Mouse (Mus musculus) c-Kit-positive CD71-positive TER-119-negative erythroid progenitor cells, embryonic 14.5 days (primary cell): ENCODE measurements around the gene Zfp385a.

ENCODE experiments used
- DNase-seq: peaks from one replicate; pipeline ENCODE4 v3.0.0-alpha.2; 2013; ENCODE audit warnings: low read depth

The Zfp385a gene

DNA sequence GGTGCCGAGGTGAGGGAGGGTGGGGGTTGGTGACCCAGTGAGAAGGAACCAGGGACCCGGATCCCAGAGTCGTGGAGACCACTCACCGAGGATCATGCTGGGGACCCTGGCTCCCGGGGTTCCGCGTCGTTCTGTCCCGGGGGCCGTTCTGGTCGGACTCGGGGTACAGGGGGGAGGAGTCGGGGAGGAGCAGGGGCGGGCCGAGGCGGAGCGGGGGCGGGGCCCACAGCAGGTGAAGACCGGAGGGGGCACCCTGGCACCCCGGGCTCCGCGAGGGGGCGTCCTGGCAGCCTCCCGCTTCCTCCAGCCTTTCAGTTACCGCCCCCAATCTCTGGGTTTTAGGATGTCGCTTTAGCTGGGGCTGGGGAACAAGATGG is at the start of gene Zfp385a:
Gene Zfp385a, minus strand, starts transcription at position 133 of the 377 bp plus-strand sequence.
- DNase-seq, result no peak

DNA sequence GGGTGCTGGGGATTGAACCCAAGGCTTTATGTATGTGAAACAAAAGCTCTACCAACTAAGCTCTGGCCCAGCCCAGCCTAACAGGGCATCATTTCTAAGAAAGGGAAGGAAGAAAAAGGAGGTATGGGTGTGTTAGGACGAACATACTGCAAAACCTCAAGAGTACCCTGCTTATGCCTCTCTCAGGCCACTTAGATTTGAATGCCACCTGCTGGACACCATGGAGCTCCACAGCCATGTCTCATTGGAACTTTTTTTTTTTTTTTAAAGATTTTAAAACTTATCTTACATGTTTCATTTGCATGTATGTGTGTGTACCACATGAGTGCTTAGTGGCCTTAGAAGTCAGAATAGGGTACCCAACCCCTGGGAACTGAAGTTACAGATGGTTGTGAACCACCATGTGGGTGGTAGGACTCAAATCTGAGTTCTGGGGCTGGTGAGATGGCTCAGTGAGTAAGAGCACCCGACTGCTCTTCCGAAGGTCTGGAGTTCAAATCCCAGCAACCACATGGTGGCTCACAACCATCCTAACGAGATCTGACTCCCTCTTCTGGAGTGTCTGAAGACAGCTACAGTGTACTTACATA is 48.8 kb upstream of the Zfp385a start:
- DNase-seq, result no peak

DNA sequence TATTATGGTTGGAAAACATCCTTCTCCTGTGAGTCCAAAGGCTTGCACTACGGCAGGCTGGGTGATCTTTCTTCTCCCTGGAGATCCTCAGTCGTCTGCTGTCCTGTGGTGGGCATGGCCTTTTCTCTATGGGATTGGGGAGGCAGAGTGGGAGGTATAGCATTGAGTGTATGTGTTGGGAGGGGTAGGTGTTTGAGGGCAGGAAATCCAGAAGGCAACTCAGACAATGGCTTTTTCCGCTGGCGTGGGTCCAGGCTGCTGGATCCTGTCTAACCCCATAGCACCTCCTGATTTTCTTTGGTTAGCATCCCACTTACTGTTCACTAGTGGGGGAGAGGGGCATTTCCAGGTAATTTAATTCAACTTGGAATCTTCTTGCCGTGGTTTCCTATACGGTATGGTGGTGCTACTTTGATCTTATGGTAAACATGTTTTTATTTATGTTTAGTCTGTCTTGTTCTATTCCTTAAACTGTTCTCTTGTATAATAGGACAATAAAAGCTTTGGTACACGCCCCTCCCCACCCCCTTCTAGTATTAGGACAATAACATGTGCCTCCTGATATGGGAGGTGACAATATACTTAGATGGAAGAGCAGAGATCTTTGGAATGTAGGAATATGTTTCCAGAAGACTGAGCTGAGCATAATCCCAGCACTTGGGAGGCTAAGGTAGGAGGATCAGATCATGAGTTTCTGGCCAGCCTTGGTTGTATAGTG is 44.0 kb upstream of the Zfp385a start:
- no peak for DNase-seq

DNA sequence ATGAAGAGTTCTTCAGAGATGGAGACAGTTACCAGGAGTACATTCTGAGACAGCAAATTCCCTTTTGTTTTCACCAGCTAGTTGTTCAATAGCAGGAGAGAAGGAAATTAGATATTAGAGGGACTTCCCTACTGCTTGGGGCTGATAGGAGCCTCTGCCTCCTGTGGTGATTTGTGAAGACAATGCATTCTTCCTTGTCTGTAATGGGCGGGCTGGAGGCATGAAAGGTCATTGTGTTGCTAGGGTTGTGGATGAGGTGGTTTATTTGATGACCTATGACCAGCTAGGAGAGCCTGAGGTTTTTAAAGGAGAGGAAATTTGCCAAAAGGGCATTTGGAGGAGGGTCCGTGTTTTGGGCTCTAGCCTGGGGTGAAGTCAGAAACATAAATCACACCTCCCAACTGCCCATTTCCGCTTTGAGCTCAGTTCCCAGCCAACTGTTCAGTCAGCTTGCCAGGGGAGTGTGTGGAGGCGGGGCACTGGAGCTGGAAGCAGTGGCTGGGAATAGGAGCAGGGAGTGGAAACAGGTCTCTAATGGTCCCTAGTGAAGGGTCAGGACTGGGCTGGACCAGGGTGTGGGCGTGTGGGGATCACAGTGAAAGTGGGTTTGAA is 43.0 kb upstream of the Zfp385a start:
- DNase-seq, result no peak

DNA sequence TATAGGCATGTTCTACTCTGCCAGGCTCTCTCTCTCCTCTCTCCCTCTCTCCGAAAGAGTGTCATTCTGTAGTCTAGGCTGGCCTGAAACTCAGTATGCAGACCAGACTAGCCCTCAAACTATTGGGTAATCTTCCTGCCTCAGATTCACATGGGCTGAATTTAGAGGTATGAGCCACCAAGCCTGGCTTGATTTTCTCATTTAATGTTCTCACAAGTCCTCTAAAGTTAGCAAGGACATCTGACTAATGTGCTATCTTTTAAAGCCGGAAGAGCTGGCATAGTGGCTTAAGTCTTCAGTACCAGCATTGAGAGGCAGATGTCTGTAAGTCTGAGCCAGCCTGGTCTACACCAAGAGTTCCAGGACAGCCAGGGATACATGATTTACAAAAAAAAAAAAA is 42.2 kb upstream of the Zfp385a start:
- DNase-seq, result no peak

DNA sequence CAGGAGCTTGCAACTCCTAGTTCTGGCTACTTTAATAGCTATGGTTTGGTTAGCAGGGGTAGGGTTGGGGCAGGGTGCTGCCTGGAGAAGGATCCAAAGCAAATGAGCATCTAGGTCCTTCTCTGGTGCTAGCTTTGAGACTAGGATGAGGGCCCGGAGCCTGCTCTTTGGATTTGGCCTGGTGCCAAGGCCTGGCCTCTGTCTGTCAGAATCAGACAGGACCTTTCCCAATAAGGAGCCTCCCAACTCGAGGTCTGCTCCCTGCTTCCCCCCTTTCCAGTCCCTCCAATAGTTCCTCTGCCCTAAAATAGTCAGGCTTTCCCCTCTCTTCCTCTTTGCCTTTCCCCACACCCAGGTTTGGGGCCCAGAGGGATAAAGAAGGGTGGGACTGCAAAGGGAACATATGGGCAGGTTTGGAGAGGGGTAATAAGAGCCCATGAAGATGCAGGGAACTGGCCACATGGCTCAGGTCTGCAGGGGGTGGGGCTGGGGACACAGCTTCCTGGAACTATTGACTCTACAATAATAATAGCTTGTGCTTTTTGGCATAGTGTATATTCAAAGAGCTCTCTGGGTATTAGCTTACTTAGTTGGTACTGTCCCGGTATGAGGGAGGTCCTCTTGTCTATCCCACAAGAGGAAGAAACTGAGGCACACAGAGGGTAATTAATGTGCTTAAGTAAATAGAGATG is 38.9 kb upstream of the Zfp385a start:
- DNase-seq, result no peak

DNA sequence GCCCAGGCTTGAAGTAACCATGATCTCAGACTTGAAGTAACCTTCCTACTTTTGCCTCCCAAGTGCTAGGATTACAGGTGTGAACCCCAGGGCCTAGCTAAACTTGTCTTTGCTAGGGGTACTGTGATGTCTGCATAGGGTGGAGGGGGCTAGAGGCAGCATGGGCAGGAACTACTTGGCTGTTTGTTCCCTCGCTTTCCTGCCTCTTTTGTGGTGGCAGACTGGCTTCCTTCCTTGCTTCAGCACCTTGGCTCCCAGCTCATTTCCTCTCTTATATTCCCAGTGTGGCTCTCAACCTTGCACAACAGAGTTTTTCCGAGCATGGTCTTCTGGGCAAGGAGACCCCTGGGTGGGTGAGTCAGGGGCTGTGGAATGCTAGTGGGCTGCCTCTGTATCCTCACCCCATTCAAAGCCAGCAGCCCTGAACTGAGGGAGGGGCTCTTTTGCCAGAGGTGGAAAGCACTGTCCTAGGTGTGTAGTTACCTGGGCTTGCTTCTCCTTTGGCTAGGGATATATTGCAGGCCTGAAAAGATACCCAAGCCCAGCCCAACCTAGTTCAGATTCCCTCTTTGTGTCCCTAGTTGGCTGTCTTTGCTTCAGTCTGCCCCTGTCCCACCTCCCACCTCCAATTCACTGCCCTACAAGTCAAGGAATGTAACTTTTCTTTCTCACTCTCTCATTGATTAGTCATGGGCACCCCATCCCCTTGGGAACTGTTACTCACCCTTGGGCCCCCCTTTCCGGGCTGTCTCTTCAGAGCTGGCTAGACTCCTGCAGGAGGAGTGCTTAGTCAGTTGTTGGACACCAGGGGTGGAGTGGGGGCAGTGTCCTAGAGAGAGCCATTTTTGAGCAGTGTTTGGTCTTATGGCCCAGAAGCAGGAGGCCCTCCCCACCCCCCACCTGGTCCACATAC is 38.1 kb upstream of the Zfp385a start:
- DNase-seq, result no peak

DNA sequence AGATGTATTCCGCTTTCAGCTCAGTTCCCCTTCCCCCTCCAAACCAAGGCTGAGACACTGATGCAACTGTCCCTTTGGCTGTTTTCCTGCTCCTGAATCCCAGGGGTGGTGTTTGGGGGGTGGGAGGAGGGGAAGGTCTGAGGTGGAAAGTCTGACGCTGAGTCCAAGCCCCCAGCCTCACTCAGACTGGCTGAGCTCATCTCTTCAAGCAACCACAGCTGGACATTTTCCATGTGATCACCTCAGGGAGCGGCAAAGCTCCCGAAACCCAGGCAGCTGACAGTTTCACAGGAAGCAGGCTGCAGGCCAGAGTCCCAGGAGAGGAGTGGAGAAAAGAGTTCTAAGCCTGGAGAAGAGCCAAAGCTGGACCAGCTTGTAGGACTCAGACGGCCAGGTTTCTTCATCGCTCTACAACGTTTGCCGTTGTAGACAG is 37.0 kb upstream of the Zfp385a start:
- DNase-seq, result no peak

DNA sequence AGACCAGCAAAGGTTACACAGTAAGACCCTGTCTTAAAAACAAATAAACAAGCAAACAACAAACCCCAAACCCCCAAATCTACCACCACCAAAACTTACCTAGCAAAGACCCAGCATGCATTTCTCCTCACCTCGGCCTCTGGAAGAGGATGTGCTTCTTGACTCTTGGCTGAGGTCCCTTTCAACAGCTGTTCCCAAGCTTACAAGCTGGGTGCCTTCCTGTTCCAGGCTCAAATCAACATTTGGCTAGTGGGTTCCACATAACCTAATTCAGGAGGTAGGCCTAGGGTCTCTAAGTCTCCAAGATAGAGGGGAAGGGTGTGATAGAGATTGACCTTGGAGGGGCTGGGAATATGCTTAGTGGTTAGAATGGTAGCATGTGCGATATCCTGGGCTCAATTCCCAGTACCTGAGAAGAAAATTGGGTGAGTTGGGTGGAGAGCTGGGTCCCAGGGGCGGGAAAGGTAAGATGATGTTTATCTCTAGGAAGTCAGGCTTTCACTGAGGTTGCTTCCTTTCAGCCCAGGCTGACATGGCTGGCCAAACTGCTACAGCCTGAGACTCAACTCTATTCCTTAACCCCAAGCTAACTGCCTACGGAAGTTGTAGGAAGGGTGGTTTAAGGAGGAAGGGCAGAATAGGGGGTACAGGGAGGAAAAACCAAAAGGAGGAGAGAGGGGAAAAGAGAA is 35.4 kb upstream of the Zfp385a start:
- DNase-seq, result no peak

DNA sequence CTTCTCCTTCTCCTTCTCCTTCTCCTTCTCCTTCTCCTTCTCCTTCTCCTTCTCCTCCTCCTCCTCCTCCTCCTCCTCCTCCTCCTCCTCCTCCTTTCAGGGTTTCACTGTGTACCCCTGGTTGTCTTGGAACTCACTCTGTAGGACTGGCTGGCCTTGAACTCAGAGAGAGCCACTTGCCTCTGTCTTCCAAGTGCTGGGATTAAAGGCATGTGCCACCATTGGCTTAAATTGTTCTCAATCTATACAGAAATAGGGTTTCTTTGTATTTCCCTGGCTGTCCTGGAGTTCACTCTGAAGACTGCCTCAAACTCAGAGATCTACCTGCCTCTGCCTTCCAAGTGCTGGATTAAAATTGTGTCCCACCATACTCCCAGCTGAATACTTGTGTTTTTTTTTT is 32.6 kb upstream of the Zfp385a start:
- no peak for DNase-seq

DNA sequence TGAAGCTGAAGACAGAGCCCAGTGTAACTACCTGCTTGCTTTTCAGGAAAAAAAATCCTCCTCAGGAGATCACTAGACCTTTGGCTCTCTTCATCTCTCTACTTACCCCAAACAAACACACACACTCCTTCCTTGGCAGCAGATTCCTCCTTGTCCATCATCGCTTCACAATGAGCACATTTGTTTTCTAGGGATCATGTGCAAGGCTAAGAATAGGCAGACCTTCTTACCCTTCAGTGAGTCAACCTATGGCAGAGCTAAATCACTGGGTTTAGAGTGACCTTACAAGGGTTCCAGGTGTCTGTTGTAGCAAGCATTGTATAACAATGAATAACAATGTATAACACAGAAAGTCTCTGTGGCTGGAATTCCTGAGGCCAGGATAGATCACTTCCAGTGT is 31.8 kb upstream of the Zfp385a start:
- DNase-seq, result no peak

DNA sequence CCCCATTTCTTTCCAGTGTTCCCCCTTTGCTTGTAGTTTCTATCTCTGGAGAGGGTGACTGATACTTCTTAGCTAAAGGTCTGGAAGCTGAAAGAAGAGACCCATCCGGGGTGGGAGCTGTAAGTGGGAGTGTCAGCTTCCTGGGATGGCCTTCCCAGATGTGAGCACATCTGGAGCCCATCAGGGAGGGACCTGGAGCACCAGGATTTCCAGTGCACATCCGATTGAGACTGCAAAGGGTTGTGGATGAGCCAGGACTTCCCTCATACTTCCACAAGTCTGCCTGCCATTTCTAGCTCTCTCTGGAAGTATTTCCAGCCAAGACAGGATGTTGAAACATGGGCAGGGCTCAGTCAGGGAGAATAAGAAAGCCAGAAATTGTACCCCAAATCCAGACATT is 31.3 kb upstream of the Zfp385a start:
- DNase-seq, result no peak

DNA sequence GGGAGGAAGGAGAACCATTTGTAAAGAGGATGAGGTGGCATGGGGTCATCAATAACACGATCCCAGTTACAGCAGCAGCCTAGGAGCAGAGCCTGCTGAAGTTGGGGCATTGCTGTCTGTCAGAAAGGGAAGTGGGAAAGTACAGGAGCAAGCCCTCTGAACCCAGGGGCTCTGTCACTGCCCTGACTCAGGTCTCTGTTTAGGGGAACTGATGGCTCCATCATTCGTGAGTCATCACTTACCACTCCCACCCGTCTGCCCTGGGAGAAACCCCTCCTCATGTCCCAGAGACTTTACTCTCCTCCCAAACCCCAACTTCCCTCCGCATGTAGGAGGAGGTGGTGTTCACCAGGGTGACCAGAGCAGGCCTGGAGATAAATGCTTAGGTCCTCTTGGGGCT is 30.6 kb upstream of the Zfp385a start:
- no peak for DNase-seq

DNA sequence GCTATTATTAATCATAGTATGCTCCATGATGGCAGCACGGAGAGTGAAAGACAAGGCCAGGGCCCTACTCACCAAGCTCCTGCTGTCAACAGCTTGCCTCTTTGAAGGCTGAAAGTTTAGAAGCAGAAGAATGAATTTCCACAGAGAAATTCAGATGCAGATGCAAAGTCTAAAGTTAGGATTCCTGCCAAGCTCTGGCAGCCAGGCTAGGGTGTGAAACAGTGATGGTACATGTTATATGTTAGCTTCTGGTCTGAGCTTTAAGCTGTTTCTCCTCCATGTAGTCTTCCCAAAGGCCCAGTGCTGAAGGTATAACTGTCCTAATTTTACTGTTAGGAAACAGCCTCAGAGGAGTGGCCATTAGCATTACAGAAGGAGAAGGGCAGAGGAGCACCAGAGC is 29.2 kb upstream of the Zfp385a start:
- DNase-seq, result no peak

DNA sequence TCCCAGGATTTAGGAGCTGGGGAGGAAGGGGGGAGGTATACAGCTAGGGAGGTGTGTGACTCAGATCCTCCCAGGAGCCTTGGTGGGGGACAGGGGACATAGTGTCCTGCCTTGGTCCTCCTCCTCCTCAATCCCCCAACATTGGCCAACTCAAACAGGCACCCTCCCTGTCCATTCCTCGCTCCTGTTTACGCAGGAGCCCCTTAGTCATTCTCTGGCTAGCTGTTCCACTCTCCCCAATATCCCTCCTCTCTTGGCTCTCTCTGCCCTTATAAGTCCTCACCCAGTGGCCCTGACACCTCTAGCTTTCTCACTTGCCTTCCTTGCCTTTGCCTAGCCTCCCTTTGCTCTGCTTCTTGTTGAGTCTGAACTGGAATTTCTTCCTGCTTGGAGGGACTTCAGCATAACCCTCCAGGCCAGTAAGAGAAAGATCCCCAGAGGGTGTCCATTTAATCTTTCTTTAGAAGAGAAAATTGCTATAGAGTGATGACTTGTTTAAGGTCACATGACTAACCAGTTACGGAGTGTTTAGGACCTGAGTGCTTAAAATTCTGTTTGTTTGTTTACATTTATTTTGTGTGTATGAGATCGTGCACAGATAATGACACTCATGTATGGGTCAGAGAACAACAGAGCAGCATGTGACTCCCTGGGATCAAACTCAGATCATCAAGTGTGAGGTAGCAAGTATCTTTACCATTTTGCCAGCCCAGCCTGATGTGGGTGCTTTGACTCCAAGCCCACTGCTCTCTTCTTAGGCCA is 28.5 kb upstream of the Zfp385a start:
- no peak for DNase-seq

DNA sequence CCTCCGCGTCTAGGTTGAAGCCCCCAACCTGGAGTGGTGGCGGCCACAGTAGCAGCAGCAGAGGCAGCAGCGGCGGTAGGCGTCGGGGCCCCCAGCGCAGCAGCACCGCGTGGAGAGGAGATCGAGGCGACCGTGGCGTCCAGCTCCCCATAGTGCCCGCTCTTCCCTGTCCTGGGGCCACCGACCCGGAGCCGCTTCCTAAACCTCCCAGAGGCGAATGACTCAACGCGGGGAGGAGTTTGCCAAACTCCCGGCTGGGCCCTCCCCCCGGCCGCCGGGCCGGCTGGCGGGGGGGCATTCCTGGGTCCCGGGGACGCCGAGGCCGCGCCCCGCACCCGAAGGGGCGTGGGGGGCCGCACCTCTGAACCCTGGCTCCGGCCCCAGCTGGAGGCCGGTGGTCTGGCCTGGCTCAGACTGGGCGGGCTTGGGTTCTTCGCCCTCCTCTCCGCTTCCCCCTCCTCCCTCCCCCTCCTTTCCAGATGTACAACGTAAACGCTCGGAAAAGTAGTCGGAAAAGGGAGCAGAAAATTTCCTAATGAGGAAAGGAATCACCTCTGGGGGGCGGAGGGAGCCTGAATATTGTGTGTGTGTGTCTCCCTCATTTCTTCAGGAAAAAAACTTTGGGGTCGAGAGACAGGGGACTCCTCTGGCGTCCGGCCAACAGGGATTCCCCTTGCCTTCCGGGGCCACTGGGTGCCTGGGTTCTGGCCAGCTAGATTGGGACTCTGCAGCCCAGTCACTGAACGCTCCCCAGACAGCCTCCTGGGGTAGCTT is 26.7 kb upstream of the Zfp385a start, which contains the start of gene Itga5:
Gene Itga5, minus strand, starts transcription at position 388 of the 774 bp plus-strand sequence.
- no peak for DNase-seq

DNA sequence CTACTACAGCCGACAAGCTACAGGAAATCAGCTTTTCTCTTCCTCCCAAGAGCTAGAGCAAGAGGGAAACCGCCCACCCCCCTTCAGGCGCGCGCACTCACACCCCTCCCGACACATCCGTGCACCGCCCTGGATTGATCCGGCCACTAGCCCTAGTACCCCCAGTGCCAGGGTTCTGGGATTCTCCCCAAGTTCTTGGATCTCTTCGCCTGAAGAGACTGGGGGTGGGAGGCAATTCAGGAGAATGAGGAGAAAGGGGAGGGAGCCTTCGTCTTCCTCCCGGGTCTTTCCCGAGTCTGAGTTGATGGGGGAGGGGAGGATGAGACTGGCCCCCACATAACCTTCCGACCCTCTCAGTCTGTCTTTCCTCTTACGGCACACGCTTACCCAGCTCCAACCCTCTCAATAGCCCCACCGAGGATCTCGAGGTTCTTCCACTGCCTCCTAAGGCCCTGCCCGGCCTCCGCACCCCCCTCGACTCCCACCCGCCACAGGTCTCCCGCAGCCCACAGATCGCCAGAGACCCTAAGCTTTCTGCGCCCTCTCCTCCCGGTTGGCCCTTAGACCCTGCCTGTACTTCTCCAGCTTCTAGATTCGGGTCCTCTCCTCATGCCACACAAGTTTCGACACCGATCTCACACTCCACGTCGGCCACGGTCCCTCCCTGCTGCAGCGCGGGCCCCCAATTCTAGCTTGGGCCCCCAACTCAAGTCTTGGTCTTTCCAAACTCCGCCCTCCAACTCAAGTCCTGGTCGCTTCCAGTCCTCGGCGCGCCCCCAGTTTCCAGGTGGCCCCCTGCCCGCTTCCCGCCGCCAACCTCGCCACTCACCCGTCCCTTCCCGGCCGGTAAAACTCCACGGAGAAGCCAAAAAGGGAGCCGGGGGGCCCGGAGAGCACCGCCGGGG is 25.8 kb upstream of the Zfp385a start:
- DNase-seq, result no peak

DNA sequence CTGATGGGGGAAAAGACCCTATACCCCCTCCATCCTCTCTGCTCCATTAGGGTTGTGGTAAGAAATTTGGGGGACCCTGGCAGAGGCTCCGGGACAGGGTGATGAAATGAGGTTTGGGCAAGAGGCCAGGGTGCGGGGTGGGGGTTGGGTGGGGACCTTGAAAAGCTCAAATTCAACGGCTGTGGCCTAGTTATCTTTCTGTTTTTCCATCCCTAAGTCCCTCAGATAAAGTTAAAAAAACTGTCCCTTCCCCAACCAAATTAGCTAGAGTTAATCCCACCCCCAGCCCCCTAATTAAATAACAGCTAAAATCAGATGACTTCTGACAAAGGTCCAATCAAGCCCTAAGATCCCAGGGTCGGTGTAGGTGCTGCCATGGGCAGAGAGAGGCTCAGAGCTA is 24.9 kb upstream of the Zfp385a start:
- no peak for DNase-seq

DNA sequence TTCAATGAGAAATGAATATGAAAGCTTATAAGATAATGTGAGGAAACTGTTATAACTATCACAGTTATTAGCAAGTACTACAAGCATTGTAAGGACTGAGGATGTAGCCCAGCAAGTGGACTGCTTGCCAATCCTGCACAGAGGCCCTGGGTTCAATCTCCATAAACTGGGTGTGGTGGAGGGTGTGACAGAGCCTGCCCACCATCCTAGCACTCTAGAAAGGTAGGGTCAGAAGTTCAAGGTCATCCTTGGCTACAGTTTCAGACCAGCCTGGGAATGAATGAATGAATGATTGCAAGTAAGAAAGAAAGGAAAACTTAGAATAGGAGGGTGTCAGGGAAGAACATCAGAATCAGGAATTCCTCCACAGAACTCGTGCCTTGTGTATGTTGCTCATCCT is 23.9 kb upstream of the Zfp385a start:
- DNase-seq, result no peak
